Mouse (Mus musculus) kidney, postnatal 4 days (tissue): Measurements from ENCODE around the gene Mup6.
"Not testable (repeated sequence)": the region's sequence is repeated elsewhere in the genome, so short reads cannot be mapped to it uniquely, and the experiment has no call there.

Experiments used
- DNase-seq, 2 experiments: peaks; one replicate each; pipeline ENCODE4 v3.0.0; 2021; ENCODE audit warnings: mixed read lengths in 2 of 2

Mup6 gene

GRCm38 (mm10) chr4:59963405-59964344, at the start of gene Mup6:
Mup6 (plus strand) TSS chr4:59964294.
- no peak for DNase-seq

- peak; percentile 33 to 52 for DNase-seq
These were observed 49.3 kb upstream of the Mup6 start, which contains the start of gene Slc46a2 for GRCm38 (mm10) chr4:59914608-59915403. Slc46a2 (minus strand) TSS chr4:59915056.

GRCm38 (mm10) chr4:59917966-59918365, 46.1 kb upstream of the Mup6 start:
- DNase-seq = no peak

- no peak for DNase-seq
These were observed 39.0 kb upstream of the Mup6 start for GRCm38 (mm10) chr4:59925082-59925481.

- DNase-seq = no peak
These were observed 36.4 kb upstream of the Mup6 start for GRCm38 (mm10) chr4:59927666-59928065.

GRCm38 (mm10) chr4:59928347-59928746, 35.7 kb upstream of the Mup6 start:
- peak; percentile 71 to 82 for DNase-seq

- peak; percentile 8 to 35 for DNase-seq
These were observed 31.4 kb upstream of the Mup6 start for GRCm38 (mm10) chr4:59932505-59933281.

GRCm38 (mm10) chr4:59937543-59937942, 26.6 kb upstream of the Mup6 start:
- DNase-seq = no peak

- no peak for DNase-seq
These were observed 3.5 kb upstream of the Mup6 start, which contains the start of gene Mup4 for GRCm38 (mm10) chr4:59960610-59961009. Mup4 (minus strand) TSS chr4:59960710.

- DNase-seq = not testable (repeated sequence)
These were observed 33.8 kb downstream of the Mup6 start for GRCm38 (mm10) chr4:59997894-59998293.

GRCm38 (mm10) chr4:60020141-60020540, 56.0 kb downstream of the Mup6 start:
- DNase-seq = peak in 1 of 2 experiments; percentile 14

GRCm38 (mm10) chr4:60029334-60030111, 65.4 kb downstream of the Mup6 start:
- DNase-seq = not testable (repeated sequence)
